Mouse (Mus musculus): ENCODE measurements around the gene Mis12. TPM values are rescaled to one million over a fixed set of nuclear protein-coding genes. Genes with fewer than 3 reads are reported as not detected.

Gene Mis12
- polyA plus RNA-seq (2014; fragmentation: Nextera tagmentation; extraction: Ambion mirVana), result 29.9 and 34.0 TPM in 2 replicates

DNA sequence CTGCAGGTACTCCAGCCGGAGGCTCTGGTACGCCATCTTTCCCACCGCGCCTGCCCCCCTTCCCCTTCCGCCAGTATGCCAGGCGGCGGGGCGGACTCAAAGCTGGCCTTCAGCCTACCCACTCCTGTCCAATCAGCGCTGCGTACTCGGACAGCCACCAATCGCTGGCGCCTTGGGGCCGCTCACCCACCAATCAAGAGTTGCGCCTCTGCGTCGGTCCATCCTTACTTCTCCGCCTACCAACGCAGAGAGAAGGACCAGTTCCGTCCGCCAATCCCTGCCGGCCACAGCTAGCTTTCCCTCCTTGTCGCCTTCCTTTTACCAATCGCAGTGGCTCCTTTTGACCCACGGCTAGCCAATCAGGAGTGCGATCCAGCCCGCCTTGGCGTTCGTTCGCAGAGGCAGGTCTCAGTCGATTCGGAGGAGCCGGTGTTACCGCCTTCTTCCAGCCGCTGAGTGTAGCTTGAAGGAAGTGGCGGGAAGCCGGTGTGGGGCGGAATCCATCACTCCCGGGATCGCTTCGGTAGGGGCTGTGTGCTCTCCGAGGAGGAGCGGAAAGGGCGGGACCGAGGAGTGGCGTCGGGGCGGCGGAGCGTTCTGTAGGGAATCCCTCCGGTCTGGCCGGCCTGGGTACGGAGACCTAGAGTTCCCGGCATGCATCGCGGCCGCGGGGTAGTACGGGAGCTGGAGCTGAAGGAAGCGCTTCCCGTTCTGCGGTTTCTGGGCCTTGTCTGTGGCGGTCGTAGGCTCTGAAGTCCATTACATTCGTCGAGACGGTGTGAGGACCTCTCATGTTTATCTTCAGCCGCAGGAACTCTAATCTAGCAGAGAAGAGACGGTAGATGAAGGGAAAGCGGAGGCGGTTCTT, at the start of gene Mis12, which contains the start of gene Derl2:
TSS of gene Mis12 (plus strand) at position 411 of the 868 bp plus-strand sequence.
TSS of gene Derl2 (minus strand) at position 641 of the 868 bp plus-strand sequence.
- peak within 1 kb of the TSS; percentile 93 for H3K27ac ChIP-seq (ENCODE audit: low read length)
- peak within 1 kb of the TSS; percentile 77 for H3K9ac ChIP-seq (replicated peaks; ENCODE audit: low read depth, low read length)
- peaks cover 4% of the 10 kb centered on the region; the same call in 1 of the 2 replicates for H3K36me3 ChIP-seq (ENCODE audit: control insufficient read depth, insufficient read depth, low read length)
- H3K9me3 ChIP-seq (ENCODE audit: control insufficient read depth, low read depth, low read length), result no peaks in the 10 kb centered on the region
- under 1% methylated on average over 71 of the region's 71 CpGs for WGBS
- peak within 1 kb of the TSS; percentile 79 for H3K4me2 ChIP-seq (replicated peaks; ENCODE audit: low read depth, low read length)
- peak; percentile 100 for ATAC-seq (ENCODE audit: insufficient number of reproducible peaks, insufficient read depth, low FRiP score, low read depth)
- H3K27me3 ChIP-seq (ENCODE audit: control insufficient read depth, insufficient read depth, low read length), result no peaks in the 10 kb centered on the region
- H3K4me3 ChIP-seq (ENCODE audit: low read depth, low read length), result peak within 1 kb of the TSS; percentile 89
- H3K4me1 ChIP-seq (ENCODE audit: control insufficient read depth, insufficient read depth, low read length), result peaks cover 22% of the 10 kb centered on the region

GRCm38 (mm10) chr11:70969821-70970559, 49.4 kb upstream of the Mis12 start, which contains the start of the genes Nup88 and Rpain:
Nup88 (minus strand) TSS chr11:70969973.
Rpain (plus strand) TSS chr11:70970213.
- peak within 1 kb of the TSS; percentile 90 for H3K9ac ChIP-seq (replicated peaks; ENCODE audit: low read depth, low read length)
- 0% methylated on average over 43 of the region's 43 CpGs for WGBS
- peaks cover 4% of the 10 kb centered on the region; the same call in 1 of the 2 replicates for H3K4me1 ChIP-seq (ENCODE audit: control insufficient read depth, insufficient read depth, low read length)
- H3K4me3 ChIP-seq (ENCODE audit: low read depth, low read length), result peak within 1 kb of the TSS; percentile 88
- H3K36me3 ChIP-seq (ENCODE audit: control insufficient read depth, insufficient read depth, low read length), result peaks cover 32% of the 10 kb centered on the region
- peak; percentile 97 for ATAC-seq (ENCODE audit: insufficient number of reproducible peaks, insufficient read depth, low FRiP score, low read depth)
- peak within 1 kb of the TSS; percentile 89 for H3K4me2 ChIP-seq (replicated peaks; ENCODE audit: low read depth, low read length)
- H3K27me3 ChIP-seq (ENCODE audit: control insufficient read depth, insufficient read depth, low read length), result no peaks in the 10 kb centered on the region
- peak within 1 kb of the TSS; percentile 86 for H3K27ac ChIP-seq (ENCODE audit: low read length)
- no peaks in the 10 kb centered on the region for H3K9me3 ChIP-seq (ENCODE audit: control insufficient read depth, low read depth, low read length)

DNA sequence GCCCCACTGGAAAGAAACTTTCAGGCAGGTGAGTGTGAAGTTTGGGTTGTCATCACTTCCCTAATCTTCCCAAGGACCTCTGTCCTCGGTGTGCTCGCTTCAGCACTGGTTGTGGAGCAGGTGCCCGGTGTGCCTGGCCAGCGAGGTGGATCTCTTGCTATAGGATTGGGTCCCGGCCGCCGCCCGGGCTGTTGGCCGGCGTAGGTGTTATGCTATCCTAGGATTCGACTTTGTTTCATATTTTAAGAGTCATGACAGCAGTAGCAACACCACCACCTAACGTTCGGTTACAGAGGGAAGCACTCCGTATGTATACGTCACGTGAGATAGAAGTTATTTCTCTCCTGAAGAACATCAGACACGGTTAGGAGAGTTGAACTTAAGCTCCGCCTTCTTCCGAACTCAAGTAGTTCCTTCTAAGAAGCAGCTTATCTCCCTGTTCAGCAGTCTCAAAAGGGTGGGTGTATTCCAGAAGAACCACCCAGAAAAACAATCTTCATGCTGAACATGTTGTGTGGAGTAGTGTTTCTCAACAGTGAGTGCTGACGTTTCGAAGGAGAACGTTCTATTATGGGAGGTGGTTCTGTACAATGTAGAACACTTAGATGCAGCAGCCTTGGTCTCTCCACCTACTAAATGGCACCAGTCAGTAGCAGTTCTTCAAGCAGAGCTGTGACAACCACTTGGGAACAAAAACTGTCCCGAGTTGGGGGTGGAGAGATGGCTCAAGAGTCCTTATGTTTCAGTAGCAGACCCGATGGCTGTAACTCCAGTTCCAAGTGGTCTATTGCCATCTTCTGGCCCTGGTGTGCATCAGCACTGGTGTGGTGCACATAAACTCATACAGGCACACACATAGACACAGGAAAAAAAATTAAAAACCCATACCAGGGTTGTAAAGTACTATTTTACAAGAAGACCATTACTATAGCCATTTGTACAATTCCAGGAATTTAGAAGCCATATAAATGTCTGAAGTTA, 48.6 kb upstream of the Mis12 start:
- H3K4me3 ChIP-seq (ENCODE audit: low read depth, low read length), result peak overlapping the region; percentile 88
- WGBS, result 17% methylated on average over 24 of the region's 24 CpGs
- H3K36me3 ChIP-seq (ENCODE audit: control insufficient read depth, insufficient read depth, low read length), result peaks cover 26% of the 10 kb centered on the region
- peak overlapping the region; percentile 85 for H3K27ac ChIP-seq (ENCODE audit: low read length)
- H3K9me3 ChIP-seq (ENCODE audit: control insufficient read depth, low read depth, low read length), result no peaks in the 10 kb centered on the region
- H3K4me1 ChIP-seq (ENCODE audit: control insufficient read depth, insufficient read depth, low read length), result peaks cover 4% of the 10 kb centered on the region; the same call in 1 of the 2 replicates
- H3K4me2 ChIP-seq (replicated peaks; ENCODE audit: low read depth, low read length), result peak overlapping the region; percentile 81
- peak overlapping the region; percentile 46; the same call in 1 of the 2 replicates for H3K9ac ChIP-seq (replicated peaks; ENCODE audit: low read depth, low read length)
- ATAC-seq (ENCODE audit: insufficient number of reproducible peaks, insufficient read depth, low FRiP score, low read depth), result peak; percentile 16; the same call in 1 of the 2 replicates
- H3K27me3 ChIP-seq (ENCODE audit: control insufficient read depth, insufficient read depth, low read length), result no peaks in the 10 kb centered on the region

DNA sequence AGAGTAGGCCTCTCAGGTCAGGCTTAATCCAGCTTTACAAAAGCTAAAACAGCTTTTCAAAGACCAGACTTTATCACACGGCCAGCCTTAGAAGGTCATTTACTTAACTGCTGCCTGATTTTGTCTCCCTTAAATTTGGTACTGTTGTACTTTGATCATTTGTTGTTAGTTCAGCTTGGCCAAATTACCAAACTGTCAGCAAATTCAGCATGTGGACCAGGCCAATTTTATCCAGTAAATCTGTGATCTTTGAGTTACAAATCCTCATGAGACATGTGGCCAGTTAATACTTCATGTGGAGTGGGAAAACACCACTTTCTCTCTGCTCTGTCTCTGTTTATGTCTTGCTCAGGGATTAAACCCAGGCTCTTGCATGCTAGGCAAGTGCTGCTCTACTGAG, 46.8 kb upstream of the Mis12 start:
- H3K27ac ChIP-seq (ENCODE audit: low read length), result no peak overlapping the region
- no peaks in the 10 kb centered on the region for H3K27me3 ChIP-seq (ENCODE audit: control insufficient read depth, insufficient read depth, low read length)
- H3K4me3 ChIP-seq (ENCODE audit: low read depth, low read length), result no peak overlapping the region
- H3K4me2 ChIP-seq (replicated peaks; ENCODE audit: low read depth, low read length), result no peak overlapping the region
- H3K4me1 ChIP-seq (ENCODE audit: control insufficient read depth, insufficient read depth, low read length), result peaks cover 4% of the 10 kb centered on the region; the same call in 1 of the 2 replicates
- no peaks in the 10 kb centered on the region for H3K9me3 ChIP-seq (ENCODE audit: control insufficient read depth, low read depth, low read length)
- peaks cover 33% of the 10 kb centered on the region for H3K36me3 ChIP-seq (ENCODE audit: control insufficient read depth, insufficient read depth, low read length)
- no peak overlapping the region for H3K9ac ChIP-seq (replicated peaks; ENCODE audit: low read depth, low read length)
- WGBS, result 70% methylated on average over 1 of the region's 1 CpGs
- ATAC-seq (ENCODE audit: insufficient number of reproducible peaks, insufficient read depth, low FRiP score, low read depth), result no peak

DNA sequence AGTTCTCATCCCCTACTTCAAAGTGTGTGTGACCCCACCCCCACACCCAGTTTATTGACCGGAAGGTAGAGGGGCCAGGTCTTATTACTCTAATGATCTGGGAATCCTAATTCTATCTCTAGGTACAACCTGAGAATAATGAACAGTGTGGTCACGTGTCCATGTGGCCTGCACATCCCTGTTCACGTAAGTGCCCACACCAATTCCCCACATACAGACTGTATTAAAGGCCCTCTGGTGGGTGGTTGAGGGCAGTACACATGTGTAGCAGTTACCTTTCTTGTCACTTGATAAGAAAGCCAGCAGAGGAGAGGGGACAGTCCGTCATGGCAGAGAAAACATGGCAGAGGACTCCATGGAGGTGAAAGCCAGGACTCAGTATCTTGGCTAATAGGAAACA, 45.5 kb upstream of the Mis12 start:
- H3K36me3 ChIP-seq (ENCODE audit: control insufficient read depth, insufficient read depth, low read length), result peaks cover 47% of the 10 kb centered on the region
- ATAC-seq (ENCODE audit: insufficient number of reproducible peaks, insufficient read depth, low FRiP score, low read depth), result no peak

GRCm38 (mm10) chr11:70975193-70975592, 44.2 kb upstream of the Mis12 start:
- Histone ChIP-seq H3K4me2 (replicated peaks; ENCODE audit: low read depth, low read length) (no peak overlapping the region), H3K9me3 (ENCODE audit: control insufficient read depth, low read depth, low read length) (no peaks in the 10 kb centered on the region), H3K9ac (replicated peaks; ENCODE audit: low read depth, low read length) (no peak overlapping the region), H3K4me3 (ENCODE audit: low read depth, low read length) (no peak overlapping the region), H3K27me3 (ENCODE audit: control insufficient read depth, insufficient read depth, low read length) (no peaks in the 10 kb centered on the region), H3K4me1 (ENCODE audit: control insufficient read depth, insufficient read depth, low read length) (no peaks in the 10 kb centered on the region), H3K36me3 (ENCODE audit: control insufficient read depth, insufficient read depth, low read length) (peaks cover 57% of the 10 kb centered on the region), H3K27ac (ENCODE audit: low read length) (no peak overlapping the region)
- 77% methylated on average over 2 of the region's 2 CpGs for WGBS
- no peak for ATAC-seq (ENCODE audit: insufficient number of reproducible peaks, insufficient read depth, low FRiP score, low read depth)

More for the DNA sequence above, 45.5 kb upstream of the Mis12 start:
- H3K27ac ChIP-seq (ENCODE audit: low read length), result no peak overlapping the region
- no peaks in the 10 kb centered on the region for H3K9me3 ChIP-seq (ENCODE audit: control insufficient read depth, low read depth, low read length)
- no peak overlapping the region for H3K4me3 ChIP-seq (ENCODE audit: low read depth, low read length)
- WGBS, result 62% methylated on average over 4 of the region's 4 CpGs
- no peaks in the 10 kb centered on the region for H3K4me1 ChIP-seq (ENCODE audit: control insufficient read depth, insufficient read depth, low read length)
- H3K27me3 ChIP-seq (ENCODE audit: control insufficient read depth, insufficient read depth, low read length), result no peaks in the 10 kb centered on the region
- H3K4me2 ChIP-seq (replicated peaks; ENCODE audit: low read depth, low read length), result no peak overlapping the region
- no peak overlapping the region for H3K9ac ChIP-seq (replicated peaks; ENCODE audit: low read depth, low read length)

- no peak overlapping the region for H3K4me2 ChIP-seq (replicated peaks; ENCODE audit: low read depth, low read length)
- no peaks in the 10 kb centered on the region for H3K9me3 ChIP-seq (ENCODE audit: control insufficient read depth, low read depth, low read length)
- peaks cover 65% of the 10 kb centered on the region for H3K36me3 ChIP-seq (ENCODE audit: control insufficient read depth, insufficient read depth, low read length)
- no peaks in the 10 kb centered on the region for H3K27me3 ChIP-seq (ENCODE audit: control insufficient read depth, insufficient read depth, low read length)
- H3K4me1 ChIP-seq (ENCODE audit: control insufficient read depth, insufficient read depth, low read length), result peaks cover 7% of the 10 kb centered on the region; the same call in 1 of the 2 replicates
- H3K4me3 ChIP-seq (ENCODE audit: low read depth, low read length), result no peak overlapping the region
- H3K27ac ChIP-seq (ENCODE audit: low read length), result no peak overlapping the region
- WGBS, result 85% methylated on average over 6 of the region's 6 CpGs
- no peak overlapping the region for H3K9ac ChIP-seq (replicated peaks; ENCODE audit: low read depth, low read length)
- ATAC-seq (ENCODE audit: insufficient number of reproducible peaks, insufficient read depth, low FRiP score, low read depth), result no peak
Measured at GRCm38 (mm10) chr11:70977293-70977692, 42.1 kb upstream of the Mis12 start.

Measured in stomach, embryonic 14.5 days (tissue).